Mouse (Mus musculus) MEL (cell line): ENCODE measurements around the gene Eif2ak1.
A peak's percentile ranks its signal among the peaks of the same experiment; 100 is the strongest.

Experiments used
- BHLHE40 ChIP-seq: IDR thresholded peaks from 2 replicates; pipeline ENCODE4 v1.6.1; 2012; ENCODE audit warnings: low read depth, mild to moderate bottlenecking, inconsistent platforms, low read length, improper control_type of control experiment, borderline replicate concordance
- CTCF ChIP-seq, 3 experiments: IDR thresholded peaks in 2 of 3; conservative IDR thresholded peaks in 1 of 3; 2 replicates each; pipeline ENCODE4 v1.5.1; 2011 to 2012; ENCODE audit warnings: low read length in 3 of 3, low read depth in 2 of 3, mild to moderate bottlenecking in 2 of 3, improper control_type of control experiment in 1 of 3, inconsistent platforms in 1 of 3, mixed read lengths in 1 of 3, moderate library complexity in 1 of 3; ENCODE audit not compliant: control insufficient read depth in 1 of 3, insufficient read depth in 1 of 3, poor library complexity in 1 of 3, severe bottlenecking in 1 of 3
- E2F4 ChIP-seq: IDR thresholded peaks from 2 replicates; pipeline ENCODE4 v1.6.1; 2011; ENCODE audit warnings: low read depth, low read length, improper control_type of control experiment, borderline replicate concordance
- JUND ChIP-seq: IDR thresholded peaks from 2 replicates; pipeline ENCODE4 v1.6.1; 2011; ENCODE audit warnings: low read depth, mild to moderate bottlenecking, improper control_type of control experiment, low read length
- MAFK ChIP-seq: IDR thresholded peaks from 2 replicates; pipeline ENCODE4 v1.6.1; 2011; ENCODE audit warnings: low read depth, mild to moderate bottlenecking, low read length, improper control_type of control experiment, borderline replicate concordance
- POLR2A ChIP-seq, 2 experiments: IDR thresholded peaks; 2 replicates each; pipeline ENCODE4 v1.6.1; 2011 to 2012; ENCODE audit warnings: low read length in 2 of 2, mild to moderate bottlenecking in 2 of 2, control low read depth in 1 of 2, improper control_type of control experiment in 1 of 2, low read depth in 1 of 2, moderate library complexity in 1 of 2; ENCODE audit not compliant: control insufficient read depth in 1 of 2, insufficient read depth in 1 of 2, poor library complexity in 1 of 2
- TAL1 ChIP-seq: IDR thresholded peaks from 2 replicates; pipeline ENCODE4 v1.6.1; 2012; ENCODE audit warnings: mild to moderate bottlenecking, inconsistent platforms, low read length, moderate library complexity, mixed read lengths
- ZC3H11A ChIP-seq: IDR thresholded peaks from 2 replicates; pipeline ENCODE4 v1.6.1; 2012; ENCODE audit warnings: low read depth, mild to moderate bottlenecking, inconsistent platforms, low read length, improper control_type of control experiment

DNA sequence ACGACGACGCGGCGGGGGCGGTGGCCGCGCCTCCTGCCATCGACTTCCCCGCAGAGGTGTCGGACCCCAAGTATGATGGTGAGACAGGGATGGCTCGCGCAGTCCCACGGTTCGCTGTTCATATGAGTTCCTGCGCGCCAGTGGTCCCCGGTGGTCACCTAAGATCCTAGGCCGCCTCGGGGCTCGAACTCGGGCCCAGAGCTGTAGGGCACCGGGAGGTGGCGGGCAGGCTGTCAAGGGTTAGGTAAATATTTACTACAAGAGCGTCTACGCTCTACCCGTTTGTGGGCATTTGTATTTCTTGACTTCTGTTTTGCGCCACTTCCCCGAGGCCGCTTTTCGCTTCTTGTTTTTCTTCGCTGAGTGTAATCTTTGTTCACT lies 333 bp downstream of the Eif2ak1 start:
- no peak for TF ChIP-seq CTCF (IDR thresholded peaks at IDR 0.05 in 2 of 3, conservative IDR thresholded peaks at IDR 0.05 in 1 of 3; ENCODE audit: control insufficient read depth in 1 of 3, insufficient read depth in 1 of 3, low read depth in 2 of 3, low read length in 3 of 3, poor library complexity in 1 of 3, severe bottlenecking in 1 of 3)
- no peak for TF ChIP-seq POLR2A (IDR thresholded peaks at IDR 0.05; ENCODE audit: control insufficient read depth in 1 of 2, insufficient read depth in 1 of 2, low read depth in 1 of 2, low read length in 2 of 2, poor library complexity in 1 of 2)
- TF ChIP-seq TAL1 = no peak
- TF ChIP-seq MAFK = no peak
- TF ChIP-seq E2F4 = peak; percentile 20; the same call in 1 of the 2 replicates
- no peak for TF ChIP-seq JUND
- TF ChIP-seq ZC3H11A = no peak
- TF ChIP-seq BHLHE40 = no peak
